Mouse (Mus musculus) kidney, adult 2 months (tissue): ENCODE results near the gene C2cd5. TPM values are rescaled to one million over a fixed set of nuclear protein-coding genes. Genes with fewer than 3 reads are reported as not detected.
A peak's percentile ranks its signal among the peaks of the same experiment; 100 is the strongest.
"Not testable (repeated sequence)": the region's sequence is repeated elsewhere in the genome, so short reads cannot be mapped to it uniquely, and the experiment has no call there.

Source experiments
- DNase-seq: peaks from one replicate; pipeline ENCODE4 v3.0.0; 2021
- H3K27ac ChIP-seq: fragments of 200-500 bp; 2 replicates; pipeline ENCODE4 v1.5.1; 2012; ENCODE audit warnings: low read depth, low read length, control low read depth, inconsistent platforms; ENCODE audit not compliant: insufficient read depth
- H3K27me3 ChIP-seq: fragments of 200-500 bp; replicated peaks from 2 replicates; pipeline ENCODE4 v1.6.1; 2012; ENCODE audit warnings: mild to moderate bottlenecking, moderate library complexity, low read length, inconsistent platforms; ENCODE audit not compliant: control insufficient read depth, insufficient read depth
- H3K36me3 ChIP-seq: fragments of 200-500 bp; 2 replicates; pipeline ENCODE4 v1.6.1; 2012; ENCODE audit warnings: mild to moderate bottlenecking, moderate library complexity, low read length, inconsistent platforms; ENCODE audit not compliant: control insufficient read depth, insufficient read depth
- H3K4me1 ChIP-seq: fragments of 200-500 bp; 2 replicates; pipeline ENCODE4 v1.6.1; 2011; ENCODE audit warnings: low read length; ENCODE audit not compliant: control insufficient read depth, insufficient read depth
- H3K4me3 ChIP-seq: fragments of 200-500 bp; 2 replicates; pipeline ENCODE4 v1.5.1; 2011; ENCODE audit warnings: mild to moderate bottlenecking, low read depth, low read length, control low read depth; ENCODE audit not compliant: insufficient read depth
- CTCF ChIP-seq: fragments of 200-500 bp; conservative IDR thresholded peaks from 2 replicates; pipeline ENCODE4 v1.5.1; 2011; ENCODE audit warnings: low read depth, mild to moderate bottlenecking, control low read depth, low read length, moderate library complexity, mixed read lengths; ENCODE audit not compliant: insufficient read depth, insufficient read length
- POLR2A ChIP-seq: fragments of 200-500 bp; IDR thresholded peaks from one replicate; pipeline ENCODE4 v1.6.1; 2011; ENCODE audit warnings: low read depth, low read length, control low read depth
- WGBS: fragments of 180-500 bp; shearing (Covaris S2); methylation state at CpG from one replicate; pipeline ENCODE4 v1.1.7; 2018; 5-methylcytosine and 5-hydroxymethylcytosine counted together
- polyA plus RNA-seq: library from polyadenylated mRNA; depleted of rRNA; stranded (reverse); fragments of >200 nt; gene quantifications from 2 replicates; pipeline ENCODE4 v1.2.3, GENCODE M21; 2012

The C2cd5 gene
- polyA plus RNA-seq, 1 experiment = 14.1 TPM

GRCm38 (mm10) chr6:142992099-142992498 lies 107.8 kb downstream of the C2cd5 start:
- TF ChIP-seq CTCF (no peak), POLR2A (no peak)
- DNase-seq = no peak
- Histone ChIP-seq H3K4me1 (no peaks in the 10 kb centered on the region), H3K4me3 (no peak overlapping the region), H3K27ac (no peak overlapping the region), H3K36me3 (no peaks in the 10 kb centered on the region), H3K27me3 (no peaks in the 10 kb centered on the region)
- WGBS = 79% methylated on average over 7 of the region's 7 CpGs

DNA sequence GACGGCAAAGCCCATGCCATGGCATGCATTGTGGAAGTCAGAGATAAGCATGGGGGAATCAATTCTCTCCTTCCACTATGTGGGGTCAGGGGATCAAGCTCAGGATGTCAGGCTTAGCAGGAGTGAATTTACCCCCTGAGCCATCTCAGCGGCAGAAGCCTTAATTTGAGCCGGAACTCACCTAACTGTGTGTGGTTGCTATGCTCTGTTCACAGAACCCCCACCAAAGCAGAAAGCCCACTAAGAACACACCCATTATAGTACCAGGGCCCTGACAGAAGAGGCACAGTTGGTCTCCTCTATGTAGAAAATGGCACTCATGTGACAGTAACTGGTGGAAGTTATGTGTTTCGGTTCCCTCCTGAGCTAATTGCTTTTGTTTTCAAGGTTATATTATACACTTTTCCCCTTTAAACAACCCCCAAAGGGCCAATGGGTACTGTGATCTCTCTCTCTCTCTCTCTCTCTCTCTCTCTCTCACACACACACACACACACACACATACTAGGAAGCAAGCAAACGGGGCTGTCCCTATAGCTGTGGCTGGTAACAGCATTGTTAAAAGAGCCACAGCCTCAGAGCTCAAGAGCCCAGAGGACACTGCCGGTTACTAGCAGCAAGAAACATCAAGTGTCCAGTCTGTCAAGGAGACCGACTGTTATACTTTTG lies 108.4 kb downstream of the C2cd5 start:
- TF ChIP-seq CTCF (no peak), POLR2A (no peak)
- Histone ChIP-seq H3K4me3 (no peak overlapping the region), H3K4me1 (no peaks in the 10 kb centered on the region), H3K27me3 (no peaks in the 10 kb centered on the region), H3K27ac (no peak overlapping the region), H3K36me3 (no peaks in the 10 kb centered on the region)
- WGBS = 71% methylated on average over 7 of the region's 7 CpGs
- DNase-seq = no peak

DNA sequence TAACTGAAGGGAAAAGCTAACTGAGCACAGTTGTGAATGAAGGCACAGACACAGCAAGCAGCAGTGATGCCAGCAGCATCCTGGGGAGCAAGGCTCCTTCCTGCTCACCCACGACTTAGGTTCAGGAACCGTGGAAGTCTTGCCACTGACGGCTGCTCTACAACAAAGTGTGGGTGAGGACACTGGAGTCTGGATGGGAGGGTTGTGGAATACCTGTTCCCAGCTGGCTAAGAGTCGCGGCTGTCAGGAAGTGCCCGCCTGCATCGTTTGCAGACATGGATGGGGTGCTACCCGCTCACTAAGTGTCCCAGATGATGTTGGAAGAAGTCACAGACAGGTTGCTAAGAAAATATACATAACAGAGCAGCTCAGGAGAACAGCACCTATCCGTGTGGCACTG lies 109.4 kb downstream of the C2cd5 start:
- H3K36me3 ChIP-seq = no peaks in the 10 kb centered on the region
- DNase-seq = no peak
- no peaks in the 10 kb centered on the region for H3K27me3 ChIP-seq
- H3K27ac ChIP-seq = no peak overlapping the region
- no peak for TF ChIP-seq CTCF
- no peak for TF ChIP-seq POLR2A
- 76% methylated on average over 9 of the region's 9 CpGs for WGBS
- H3K4me3 ChIP-seq = no peak overlapping the region
- H3K4me1 ChIP-seq = no peaks in the 10 kb centered on the region

DNA sequence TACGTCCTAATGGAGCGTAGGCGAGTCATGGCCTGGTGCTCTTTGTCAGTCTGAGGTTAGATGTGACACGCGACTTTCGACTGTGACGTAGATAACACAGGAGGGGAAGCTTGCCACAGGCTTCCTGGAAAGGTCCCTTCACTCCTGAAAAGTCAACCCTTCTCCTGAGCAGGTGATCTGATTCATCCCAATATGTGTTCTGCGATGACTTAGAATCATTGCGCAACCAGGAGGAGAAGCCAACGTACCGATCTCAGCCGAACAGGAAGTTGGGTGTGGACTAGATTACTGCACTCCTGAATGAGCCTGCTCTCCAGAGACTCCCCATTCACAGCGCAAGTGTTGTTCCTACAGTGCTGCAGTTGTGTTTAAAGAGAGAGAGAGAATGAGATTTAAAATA lies 110.4 kb downstream of the C2cd5 start:
- no peak overlapping the region for H3K4me3 ChIP-seq
- DNase-seq = no peak
- WGBS = 82% methylated on average over 13 of the region's 13 CpGs
- no peak for TF ChIP-seq CTCF
- TF ChIP-seq POLR2A = no peak
- H3K36me3 ChIP-seq = no peaks in the 10 kb centered on the region
- no peaks in the 10 kb centered on the region for H3K4me1 ChIP-seq
- no peaks in the 10 kb centered on the region for H3K27me3 ChIP-seq
- no peak overlapping the region for H3K27ac ChIP-seq

GRCm38 (mm10) chr6:142988753-142989152 lies 111.2 kb downstream of the C2cd5 start:
- TF ChIP-seq CTCF = peak; percentile 95
- no peak for TF ChIP-seq POLR2A
- Histone ChIP-seq H3K4me3 (no peak overlapping the region), H3K4me1 (no peaks in the 10 kb centered on the region), H3K27me3 (no peaks in the 10 kb centered on the region), H3K27ac (no peak overlapping the region), H3K36me3 (no peaks in the 10 kb centered on the region)
- DNase-seq = peak; percentile 70
- WGBS = 24% methylated on average over 10 of the region's 10 CpGs

GRCm38 (mm10) chr6:142988231-142988630 lies 111.7 kb downstream of the C2cd5 start:
- WGBS = 70% methylated on average over 6 of the region's 6 CpGs
- TF ChIP-seq CTCF = no peak
- no peak for TF ChIP-seq POLR2A
- H3K27me3 ChIP-seq = no peaks in the 10 kb centered on the region
- H3K4me3 ChIP-seq = no peak overlapping the region
- no peaks in the 10 kb centered on the region for H3K4me1 ChIP-seq
- H3K36me3 ChIP-seq = no peaks in the 10 kb centered on the region
- no peak overlapping the region for H3K27ac ChIP-seq
- DNase-seq = no peak

GRCm38 (mm10) chr6:142987616-142988015 lies 112.3 kb downstream of the C2cd5 start:
- no peaks in the 10 kb centered on the region for H3K4me1 ChIP-seq
- TF ChIP-seq CTCF (no peak), POLR2A (no peak)
- 70% methylated on average over 6 of the region's 6 CpGs for WGBS
- H3K27ac ChIP-seq = no peak overlapping the region
- no peaks in the 10 kb centered on the region for H3K36me3 ChIP-seq
- H3K4me3 ChIP-seq = no peak overlapping the region
- H3K27me3 ChIP-seq = no peaks in the 10 kb centered on the region
- no peak for DNase-seq

GRCm38 (mm10) chr6:142986706-142987105 lies 113.2 kb downstream of the C2cd5 start:
- WGBS = 86% methylated on average over 9 of the region's 9 CpGs

DNA sequence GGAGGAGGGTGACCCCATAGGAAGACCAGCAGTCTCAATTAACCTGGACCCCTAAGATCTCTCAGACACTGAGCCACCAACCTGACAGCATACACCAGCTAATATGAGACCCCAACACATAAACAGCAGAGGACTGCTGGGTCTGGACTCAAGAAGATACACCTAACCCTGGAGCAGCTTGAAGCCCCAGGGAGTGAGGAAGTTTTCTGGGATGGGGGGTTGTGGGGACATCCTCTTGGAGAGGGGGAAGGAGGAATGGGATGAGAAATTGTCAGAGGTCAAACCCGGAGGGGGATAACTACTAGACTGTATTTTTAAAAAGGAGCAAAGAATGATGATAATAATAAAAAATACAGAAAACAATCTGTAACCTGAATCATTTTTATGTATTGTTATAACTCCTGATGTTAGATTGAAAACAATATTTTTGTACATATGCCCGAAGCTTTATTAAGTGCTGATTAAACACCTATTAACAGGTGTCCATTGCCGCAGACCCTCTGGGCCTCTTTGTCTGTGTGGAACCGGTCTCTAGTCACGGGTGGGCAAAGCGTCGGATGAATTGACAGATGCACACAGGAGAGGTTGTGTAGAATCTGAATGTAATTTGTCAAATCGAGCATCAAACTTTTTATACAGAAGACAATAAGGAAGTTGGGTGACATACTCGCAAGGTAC lies 114.2 kb downstream of the C2cd5 start:
- H3K4me1 ChIP-seq, H3K27me3 ChIP-seq, H3K27ac ChIP-seq, H3K36me3 ChIP-seq, H3K4me3 ChIP-seq, DNase-seq: not testable (repeated sequence)
- WGBS = 91% methylated on average over 9 of the region's 9 CpGs

More at GRCm38 (mm10) chr6:142986706-142987105, 113.2 kb downstream of the C2cd5 start:
- H3K36me3 ChIP-seq, H3K27ac ChIP-seq, DNase-seq, H3K4me3 ChIP-seq, H3K4me1 ChIP-seq, H3K27me3 ChIP-seq: not testable (repeated sequence)
